Mouse (Mus musculus): ENCODE results near the gene Prpf18.
"Not testable (repeated sequence)": the region's sequence is repeated elsewhere in the genome, so short reads cannot be mapped to it uniquely, and the experiment has no call there.

The Prpf18 gene

GRCm38 (mm10) chr2:4651500-4652285, at the start of gene Prpf18:
Gene Prpf18 (minus strand): TSS chr2:4652113.
- peak; percentile 93 for DNase-seq (ENCODE audit: low read depth, low spot score)

- no peak for DNase-seq (ENCODE audit: low read depth, low spot score)
Observed at GRCm38 (mm10) chr2:4679886-4680285, 28.0 kb upstream of the Prpf18 start.

- DNase-seq (ENCODE audit: low read depth, low spot score): no peak
Observed at GRCm38 (mm10) chr2:4671636-4672035, 19.7 kb upstream of the Prpf18 start.

DNA sequence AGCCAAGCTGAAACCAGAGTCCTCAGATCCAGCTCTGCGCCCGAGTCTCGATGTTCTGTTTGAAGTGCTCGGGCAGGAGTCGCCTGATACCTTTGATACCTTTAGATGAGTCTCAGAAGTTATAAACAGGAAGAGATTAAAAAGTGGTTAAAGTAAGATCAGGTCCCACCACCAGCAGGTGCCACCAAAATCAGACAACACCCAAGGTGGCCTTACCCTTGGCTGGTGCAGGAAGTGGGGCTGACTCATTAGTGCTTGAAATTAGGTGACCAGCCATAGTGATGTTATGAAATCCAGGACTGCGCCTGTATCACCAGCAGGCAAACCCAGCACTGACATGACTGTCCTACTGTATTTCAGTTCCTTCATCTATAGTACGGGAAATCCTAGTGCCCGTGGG, 17.8 kb upstream of the Prpf18 start:
- DNase-seq (ENCODE audit: low read depth, low spot score): no peak

GRCm38 (mm10) chr2:4668626-4669025, 16.7 kb upstream of the Prpf18 start:
- no peak for DNase-seq (ENCODE audit: low read depth, low spot score)

DNA sequence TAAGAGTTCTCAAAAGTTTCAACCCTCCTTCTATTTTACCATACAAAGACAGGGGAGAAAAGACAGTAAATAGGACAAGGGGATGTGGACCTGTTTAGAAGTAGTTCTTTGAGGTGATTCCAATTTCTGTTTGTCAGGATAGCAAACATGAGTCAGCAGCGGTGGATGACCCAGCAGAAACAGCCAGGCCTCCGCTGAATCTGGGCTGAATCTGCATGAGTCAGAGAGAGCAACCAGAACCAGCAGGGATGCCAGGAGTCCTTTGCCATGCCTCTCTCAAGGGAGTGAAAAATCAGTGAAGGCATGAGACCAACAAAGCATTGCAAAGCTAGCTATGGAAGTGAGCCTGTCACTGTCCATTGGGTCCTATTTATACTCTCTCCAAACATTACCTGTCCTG, 8.8 kb upstream of the Prpf18 start:
- DNase-seq (ENCODE audit: low read depth, low spot score): no peak

GRCm38 (mm10) chr2:4649646-4650045, 2.3 kb downstream of the Prpf18 start:
- no peak for DNase-seq (ENCODE audit: low read depth, low spot score)

GRCm38 (mm10) chr2:4648094-4648493, 3.8 kb downstream of the Prpf18 start:
- DNase-seq (ENCODE audit: low read depth, low spot score): peak; percentile 21

DNA sequence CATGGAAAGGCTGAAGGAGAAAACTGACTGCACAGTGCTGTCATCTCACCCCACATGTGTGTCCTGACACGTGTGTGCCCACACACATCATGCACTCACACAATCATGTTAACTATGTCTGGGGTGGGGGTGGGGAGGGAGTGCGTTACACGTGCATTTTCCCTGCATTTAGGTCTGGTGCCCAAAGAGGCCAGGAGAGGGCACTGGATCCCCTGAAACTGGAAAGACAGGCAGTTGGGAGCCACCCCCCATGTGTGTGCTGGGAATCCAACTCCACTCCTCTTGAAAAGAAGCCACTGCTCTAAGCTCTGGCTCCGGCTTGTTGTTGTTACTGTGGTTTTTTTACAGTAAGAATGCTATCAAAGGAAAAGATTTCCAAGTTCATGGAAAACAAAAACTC, 6.8 kb downstream of the Prpf18 start:
- no peak for DNase-seq (ENCODE audit: low read depth, low spot score)

DNA sequence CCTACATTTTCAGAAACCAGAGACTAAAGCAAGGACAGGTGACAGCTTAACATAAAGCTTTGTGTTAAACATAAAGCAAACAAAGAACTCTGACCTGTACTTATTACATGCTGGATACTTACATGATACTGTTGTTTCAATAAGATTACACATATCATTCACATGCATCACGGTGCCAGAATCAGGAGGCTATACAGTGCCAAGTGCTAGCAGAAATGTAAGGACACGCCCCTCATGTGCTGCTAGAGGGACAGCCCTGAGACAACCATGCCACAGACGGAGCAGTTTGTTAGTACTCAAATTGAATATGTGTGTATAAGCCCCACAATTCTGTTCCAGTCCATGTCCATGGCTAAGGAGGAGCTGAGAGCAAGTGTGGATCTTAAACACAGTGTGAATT, 13.7 kb downstream of the Prpf18 start:
- no peak for DNase-seq (ENCODE audit: low read depth, low spot score)

DNA sequence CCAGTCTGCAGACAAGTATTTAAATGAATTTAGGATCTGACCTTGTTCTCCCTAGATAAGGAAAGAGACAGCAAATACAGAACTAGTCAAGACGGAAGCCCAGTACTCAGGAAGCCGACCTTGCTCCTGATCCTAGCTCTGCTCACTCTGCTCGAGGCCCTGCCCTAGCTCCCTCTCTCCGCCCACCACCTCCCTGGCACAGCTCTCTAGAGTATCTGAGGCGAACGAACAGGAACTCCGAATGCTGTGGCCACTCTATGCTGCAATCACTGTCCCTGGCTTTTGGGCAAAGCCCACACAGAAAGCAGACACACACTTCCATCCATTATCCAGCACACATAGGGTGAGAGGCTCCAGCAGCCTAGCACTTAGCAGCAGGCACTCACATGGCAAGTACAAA, 15.3 kb downstream of the Prpf18 start:
- DNase-seq (ENCODE audit: low read depth, low spot score): no peak

- no peak for DNase-seq (ENCODE audit: low read depth, low spot score)
Observed at GRCm38 (mm10) chr2:4635804-4636203, 16.1 kb downstream of the Prpf18 start.

- DNase-seq (ENCODE audit: low read depth, low spot score): no peak
Observed at GRCm38 (mm10) chr2:4630197-4630835, 21.6 kb downstream of the Prpf18 start.

DNA sequence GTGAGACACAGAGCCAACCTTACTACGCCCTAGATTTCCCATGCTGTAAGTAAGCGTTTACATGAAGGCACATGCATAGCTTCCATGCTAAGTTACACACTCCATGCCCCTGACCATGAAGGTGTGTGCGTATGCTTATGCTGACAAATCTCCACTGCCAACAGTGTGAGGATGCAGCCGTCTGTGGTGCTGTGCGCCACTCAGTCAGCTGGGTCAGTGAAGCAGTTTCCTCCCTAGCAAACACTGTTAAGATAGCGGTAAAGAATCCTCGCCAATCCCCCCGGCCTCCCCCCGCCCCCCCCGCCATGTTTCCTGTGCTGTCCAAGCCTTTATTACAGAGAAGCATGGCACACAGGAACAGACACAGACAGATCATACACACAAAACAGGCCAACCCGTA, 22.4 kb downstream of the Prpf18 start:
- no peak for DNase-seq (ENCODE audit: low read depth, low spot score)

GRCm38 (mm10) chr2:4628920-4629319, 23.0 kb downstream of the Prpf18 start:
- no peak for DNase-seq (ENCODE audit: low read depth, low spot score)

DNA sequence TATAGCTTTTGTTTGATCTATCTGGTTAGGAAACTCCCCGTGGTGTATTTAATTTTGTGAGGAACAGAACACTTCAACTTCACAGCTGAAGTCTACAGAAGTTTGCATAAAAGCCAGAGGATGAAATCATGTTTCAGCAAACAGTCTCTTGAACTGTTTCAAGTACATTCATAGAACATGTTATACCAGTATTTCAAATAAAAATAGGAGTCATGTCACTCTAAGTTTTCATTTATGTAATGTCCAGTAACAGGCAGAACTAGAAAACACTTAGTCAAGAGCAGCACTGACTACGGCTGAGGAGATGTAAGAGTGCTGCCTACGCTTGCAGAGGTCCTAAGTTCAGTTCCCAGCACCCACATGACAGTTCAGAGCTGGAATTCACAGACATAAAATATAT, 25.0 kb downstream of the Prpf18 start:
- DNase-seq (ENCODE audit: low read depth, low spot score): no peak

- DNase-seq (ENCODE audit: low read depth, low spot score): no peak
Observed at GRCm38 (mm10) chr2:4621471-4621985, 30.4 kb downstream of the Prpf18 start.

GRCm38 (mm10) chr2:4620640-4621401, 31.1 kb downstream of the Prpf18 start:
- no peak for DNase-seq (ENCODE audit: low read depth, low spot score)

DNA sequence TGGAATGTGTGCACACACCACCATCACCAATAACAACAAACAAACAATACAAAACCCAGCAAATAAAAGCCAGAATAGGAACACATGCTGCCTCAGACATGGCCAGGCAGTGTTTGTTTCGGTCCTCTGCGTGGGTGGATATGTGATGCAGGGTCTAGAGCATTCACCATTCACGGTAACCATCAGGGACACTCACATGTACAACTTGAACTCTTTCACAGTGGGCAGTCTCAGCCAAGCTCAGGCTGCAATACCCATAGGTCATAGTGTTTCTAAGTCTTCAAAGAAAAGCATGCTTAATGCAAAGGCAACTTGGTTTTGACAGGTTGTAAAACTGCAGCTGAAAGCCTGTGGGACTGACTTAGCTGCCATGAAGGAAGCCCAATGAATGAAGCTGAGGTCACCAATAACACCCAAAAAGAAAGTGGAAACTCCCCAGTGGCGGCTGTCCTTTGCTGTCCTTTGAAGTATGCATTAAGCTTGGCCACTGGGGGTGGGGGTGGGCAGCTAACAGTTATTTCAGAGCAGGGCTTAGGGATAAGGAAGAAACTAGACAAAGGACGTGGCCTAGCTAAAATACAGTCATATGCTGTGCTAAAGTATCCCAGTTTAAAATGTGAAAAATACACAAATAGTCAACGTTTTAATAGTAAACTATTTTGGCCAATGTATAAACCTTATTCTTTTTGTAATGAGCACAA, 31.9 kb downstream of the Prpf18 start:
- DNase-seq (ENCODE audit: low read depth, low spot score): no peak

GRCm38 (mm10) chr2:4619126-4619525, 32.8 kb downstream of the Prpf18 start:
- DNase-seq (ENCODE audit: low read depth, low spot score): not testable (repeated sequence)

GRCm38 (mm10) chr2:4616995-4617394, 34.9 kb downstream of the Prpf18 start:
- DNase-seq (ENCODE audit: low read depth, low spot score): no peak
